Comparison of ENCODE assay signal across 15 mouse cellular contexts in genomic region chr13:54556176-54556575, GRCm38 (mm10).
"Had no signal": no experiment of that assay in that cellular context is flagged by ENCODE, and none has a peak within 500 bp of the region (broad histone marks: within the 10 kb centered on the region; RNA-seq: fewer than 3 reads in every experiment).

No protein-coding gene starts in this region.

- H3K27me3 ChIP-seq: midbrain, embryonic 13.5 days; midbrain, embryonic 15.5 days; neural tube, embryonic 13.5 days; neural tube, embryonic 15.5 days; stomach, embryonic 15.5 days had no signal

- H3K9me3 ChIP-seq: midbrain, embryonic 10.5 days; midbrain, embryonic 13.5 days; midbrain, embryonic 15.5 days; neural tube, embryonic 13.5 days; neural tube, embryonic 15.5 days; stomach, embryonic 15.5 days had no signal

- H3K9ac ChIP-seq: lung, embryonic 14.5 days; midbrain, embryonic 13.5 days; midbrain, embryonic 15.5 days; neural tube, embryonic 13.5 days; neural tube, embryonic 15.5 days; stomach, embryonic 15.5 days had no signal

- H3K4me3 ChIP-seq: midbrain, embryonic 10.5 days; midbrain, embryonic 13.5 days; midbrain, embryonic 15.5 days; myocyte; neural tube, embryonic 13.5 days; neural tube, embryonic 15.5 days; stomach, embryonic 15.5 days had no signal

- H3K4me2 ChIP-seq: lung, embryonic 14.5 days; midbrain, embryonic 13.5 days; midbrain, embryonic 15.5 days; neural tube, embryonic 13.5 days; neural tube, embryonic 15.5 days; stomach, embryonic 15.5 days had no signal

- ATAC-seq: midbrain, embryonic 13.5 days; midbrain, embryonic 15.5 days had no signal

- DNase-seq: lung, embryonic 14.5 days; lung, postnatal 10 days; lung, postnatal 4 days; right cerebral cortex, postnatal 14 days; thymus, adult 2 months; thymus, postnatal 25 days; thymus, postnatal 4 days had no signal

- H3K4me1 ChIP-seq: midbrain, embryonic 10.5 days; midbrain, embryonic 13.5 days; midbrain, embryonic 15.5 days; neural tube, embryonic 13.5 days; neural tube, embryonic 15.5 days; stomach, embryonic 15.5 days had no signal

- H3K27ac ChIP-seq: midbrain, embryonic 10.5 days; midbrain, embryonic 13.5 days; midbrain, embryonic 15.5 days; neural tube, embryonic 13.5 days; neural tube, embryonic 15.5 days; stomach, embryonic 15.5 days; stomach, postnatal 0 days had no signal
